ENCODE assay signal across 14 mouse cellular contexts in genomic region chr10:107484050-107484449, GRCm38 (mm10). TPM values are rescaled to one million over a fixed set of nuclear protein-coding genes. Genes with fewer than 3 reads are reported as not detected.
DNase-seq lines count a peak whose midpoint lies in the region; ATAC-seq and TF ChIP-seq lines count a peak whose summit lies in the region.
"Had no signal": no experiment of that assay in that cellular context is flagged by ENCODE, and none has a peak within 500 bp of the region (broad histone marks: within the 10 kb centered on the region; RNA-seq: fewer than 3 reads in every experiment).

No protein-coding gene starts in this region.

- no peak for TF ChIP-seq POLR2A in kidney, adult 2 months (IDR thresholded peaks at IDR 0.05; ENCODE audit: low read depth, low read length)

- no peak overlapping the region for H3K9ac ChIP-seq in hindbrain, embryonic 12.5 days
- no peak overlapping the region for H3K9ac ChIP-seq in hindbrain, embryonic 11.5 days (ENCODE audit: low read depth, low read length)
- H3K9ac ChIP-seq in limb, embryonic 11.5 days (ENCODE audit: low read length), result 0 out of 2 replicates have a peak overlapping the region, but pooled peaks have one; percentile 7

- H3K27me3 ChIP-seq in hindbrain, embryonic 12.5 days, result 0 out of 2 replicates have a peak, but pooled peaks cover 3% of the 10 kb centered on the region
- H3K27me3 ChIP-seq in hindbrain, embryonic 11.5 days (ENCODE audit: control insufficient read depth, insufficient read depth, low read length), result no peaks in the 10 kb centered on the region
- H3K27me3 ChIP-seq in limb, embryonic 11.5 days (ENCODE audit: control insufficient read depth, insufficient read depth, low read length), result 0 out of 2 replicates have a peak, but pooled peaks cover 2% of the 10 kb centered on the region
- no peaks in the 10 kb centered on the region for H3K27me3 ChIP-seq in kidney, adult 2 months (replicated peaks; ENCODE audit: control insufficient read depth, insufficient read depth, low read length)
- H3K27me3 ChIP-seq: megakaryocyte, embryonic 14.5 days had no signal

- no peaks in the 10 kb centered on the region for H3K9me3 ChIP-seq in hindbrain, embryonic 12.5 days (replicated peaks)
- no peaks in the 10 kb centered on the region for H3K9me3 ChIP-seq in hindbrain, embryonic 11.5 days (ENCODE audit: control insufficient read depth, low read length)
- no peaks in the 10 kb centered on the region for H3K9me3 ChIP-seq in limb, embryonic 11.5 days (ENCODE audit: control insufficient read depth, low read length)

- ATAC-seq in hindbrain, embryonic 12.5 days (ENCODE audit: low FRiP score), result no peak
- no peak; the same call in 1 of the 2 replicates for ATAC-seq in hindbrain, embryonic 11.5 days (ENCODE audit: low FRiP score)
- no peak for ATAC-seq in limb, embryonic 11.5 days (ENCODE audit: insufficient number of reproducible peaks, low FRiP score, low TSS enrichment, low read depth)
- ATAC-seq: CD4-positive, CD25-positive, alpha-beta regulatory T cell, adult 4 months; inflammation-experienced regulatory T-cells, adult 6 months had no signal

- H3K4me2 ChIP-seq in hindbrain, embryonic 12.5 days (replicated peaks), result peak overlapping the region; percentile 5; the same call in 1 of the 2 replicates
- H3K4me2 ChIP-seq in hindbrain, embryonic 11.5 days (replicated peaks; ENCODE audit: low read depth, low read length), result no peak overlapping the region
- H3K4me2 ChIP-seq in limb, embryonic 11.5 days (ENCODE audit: low read depth, severe bottlenecking), result no peak overlapping the region

- TF ChIP-seq CTCF in kidney, adult 2 months (conservative IDR thresholded peaks at IDR 0.05; ENCODE audit: insufficient read depth, insufficient read length, low read depth, low read length), result no peak

- H3K4me1 ChIP-seq in hindbrain, embryonic 12.5 days, result 0 out of 2 replicates have a peak, but pooled peaks cover 3% of the 10 kb centered on the region
- H3K4me1 ChIP-seq in hindbrain, embryonic 11.5 days (replicated peaks; ENCODE audit: control insufficient read depth, insufficient read depth, low read length), result no peaks in the 10 kb centered on the region
- H3K4me1 ChIP-seq in limb, embryonic 11.5 days (ENCODE audit: control insufficient read depth, insufficient read depth, low read length), result no peaks in the 10 kb centered on the region
- H3K4me1 ChIP-seq in kidney, adult 2 months (ENCODE audit: control insufficient read depth, insufficient read depth, low read length), result no peaks in the 10 kb centered on the region
- H3K4me1 ChIP-seq: megakaryocyte, embryonic 14.5 days had no signal

- no peak overlapping the region for H3K4me3 ChIP-seq in hindbrain, embryonic 12.5 days
- no peak overlapping the region for H3K4me3 ChIP-seq in hindbrain, embryonic 11.5 days (ENCODE audit: low read depth, low read length)
- 0 out of 2 replicates have a peak overlapping the region, but pooled peaks have one; percentile 12 for H3K4me3 ChIP-seq in limb, embryonic 11.5 days (ENCODE audit: low read depth, low read length)
- no peak overlapping the region for H3K4me3 ChIP-seq in kidney, adult 2 months (ENCODE audit: insufficient read depth, low read depth, low read length)
- H3K4me3 ChIP-seq: heart, adult 2 months; megakaryocyte, embryonic 14.5 days had no signal

- no peak for DNase-seq in hindbrain, embryonic 11.5 days (ENCODE audit: low spot score)
- DNase-seq in retina, embryonic 14.5 days (ENCODE audit: low spot score), result peak; percentile 18
- no peak for DNase-seq in retina, postnatal 1 day
- no peak for DNase-seq in limb, embryonic 11.5 days (ENCODE audit: low spot score)
- peak; percentile 42 for DNase-seq in testis, postnatal 10 days (ENCODE audit: low spot score)
- no peak for DNase-seq in layer of hippocampus, adult 9-11 months
- DNase-seq in kidney, adult 2 months, result no peak
- DNase-seq: adrenal gland, adult 2 months; heart, adult 2 months; right cerebral cortex, postnatal 25 days had no signal

- H3K27ac ChIP-seq in hindbrain, embryonic 12.5 days, result no peak overlapping the region
- no peak overlapping the region for H3K27ac ChIP-seq in hindbrain, embryonic 11.5 days (ENCODE audit: low read depth, low read length)
- H3K27ac ChIP-seq in limb, embryonic 11.5 days (replicated peaks; ENCODE audit: low read depth, low read length), result no peak overlapping the region
- H3K27ac ChIP-seq in kidney, adult 2 months (ENCODE audit: insufficient read depth, low read depth, low read length), result no peak overlapping the region
- H3K27ac ChIP-seq: heart, adult 2 months had no signal

- no peaks in the 10 kb centered on the region for H3K36me3 ChIP-seq in hindbrain, embryonic 12.5 days
- H3K36me3 ChIP-seq in hindbrain, embryonic 11.5 days (ENCODE audit: control insufficient read depth, insufficient read depth, low read length), result no peaks in the 10 kb centered on the region
- H3K36me3 ChIP-seq in limb, embryonic 11.5 days (ENCODE audit: control insufficient read depth, insufficient read depth, low read length), result no peaks in the 10 kb centered on the region
- no peaks in the 10 kb centered on the region for H3K36me3 ChIP-seq in kidney, adult 2 months (ENCODE audit: control insufficient read depth, insufficient read depth, low read length)

- WGBS in hindbrain, embryonic 12.5 days, result 53% methylated on average over 10 of the region's 10 CpGs
- WGBS in hindbrain, embryonic 11.5 days, result 57% methylated on average over 10 of the region's 10 CpGs
- 45% methylated on average over 10 of the region's 10 CpGs for WGBS in limb, embryonic 11.5 days
- WGBS in kidney, adult 2 months, result 59% methylated on average over 10 of the region's 10 CpGs

RNA-seq across cellular contexts. Expression of gene Myf5, which starts 1.9 kb away (rescaled TPM):
- polyA plus RNA-seq in hindbrain, embryonic 12.5 days (2016; fragmentation: Nextera tagmentation; extraction: Ambion mirVana), result 0.65 and 2.9 TPM in 2 replicates
- polyA plus RNA-seq in hindbrain, embryonic 11.5 days (2014; fragmentation: Nextera tagmentation; extraction: Ambion mirVana), result 1.1 and 1.6 TPM in 2 replicates
- 19.1 and 20.3 TPM in 2 replicates for polyA plus RNA-seq in limb, embryonic 11.5 days (2014; fragmentation: Nextera tagmentation; extraction: Ambion mirVana)
- polyA plus RNA-seq in kidney, adult 2 months (2012; rRNA removed), result 0.09 TPM in 1 of 2 replicates, not detected in the other
- polyA plus RNA-seq: adrenal gland, adult 2 months; CD4-positive, CD25-positive, alpha-beta regulatory T cell, adult 4 months; heart, adult 2 months; inflammation-experienced regulatory T-cells, adult 6 months had no signal

RNA-seq across cellular contexts. Expression of gene Myf6, which starts 10.5 kb away (rescaled TPM):
- 0.18 TPM in 1 of 2 replicates, not detected in the other for polyA plus RNA-seq in hindbrain, embryonic 12.5 days (2016; fragmentation: Nextera tagmentation; extraction: Ambion mirVana)
- polyA plus RNA-seq in hindbrain, embryonic 11.5 days (2014; fragmentation: Nextera tagmentation; extraction: Ambion mirVana), result 0.11 TPM in 1 of 2 replicates, not detected in the other
- 0.23 and 0.44 TPM in 2 replicates for polyA plus RNA-seq in limb, embryonic 11.5 days (2014; fragmentation: Nextera tagmentation; extraction: Ambion mirVana)
- polyA plus RNA-seq in kidney, adult 2 months (2012; rRNA removed), result 0.61 TPM in 1 of 2 replicates, not detected in the other
- polyA plus RNA-seq: adrenal gland, adult 2 months; CD4-positive, CD25-positive, alpha-beta regulatory T cell, adult 4 months; heart, adult 2 months; inflammation-experienced regulatory T-cells, adult 6 months had no signal

Comparison
In these comparisons a context has a peak if more than half of its experiments do, and no peak if none do; other contexts are left out.
1. DNase-seq: peak in retina, embryonic 14.5 days (single experiment) and testis, postnatal 10 days (single experiment); none in hindbrain, embryonic 11.5 days (single experiment), retina, postnatal 1 day (single experiment), limb, embryonic 11.5 days (single experiment), layer of hippocampus, adult 9-11 months (single experiment) and kidney, adult 2 months (single experiment).